Mouse (Mus musculus) heart, embryonic 14.5 days (tissue): ENCODE data around the gene Mdm4. TPM values are rescaled to one million over a fixed set of nuclear protein-coding genes. Genes with fewer than 3 reads are reported as not detected.

Experiments
- ATAC-seq: fragments of 200-750 bp; cut with Nextera tagmentation; 2 replicates; pipeline ENCODE4 v1.8.0; 2017; ENCODE audit warnings: low read depth, moderate TSS enrichment; ENCODE audit not compliant: insufficient number of reproducible peaks, insufficient read depth, low FRiP score
- H3K27ac ChIP-seq, 2 experiments: fragments of 200-500 bp in 1 of 2; fragments of 300-500 bp in 1 of 2; sonication (generic) in 1 of 2; replicated peaks in 1 of 2; 2 replicates each; pipeline ENCODE4 v1.5.1; 2012 to 2014; ENCODE audit warnings: low read depth in 2 of 2, low read length in 2 of 2, control low read depth in 1 of 2, mild to moderate bottlenecking in 1 of 2, mixed read lengths in 1 of 2; ENCODE audit not compliant: control insufficient read depth in 1 of 2, insufficient read depth in 1 of 2
- H3K27me3 ChIP-seq: fragments of 300-500 bp; sonication (generic); 2 replicates; pipeline ENCODE4 v1.6.1; 2014; ENCODE audit warnings: mild to moderate bottlenecking, low read length, control low read depth; ENCODE audit not compliant: control insufficient read depth, insufficient read depth
- H3K36me3 ChIP-seq: fragments of 300-500 bp; sonication (generic); 2 replicates; pipeline ENCODE4 v1.6.1; 2014; ENCODE audit warnings: mild to moderate bottlenecking, control low read depth, low read length, mixed read lengths; ENCODE audit not compliant: control insufficient read depth, insufficient read depth
- H3K4me1 ChIP-seq, 2 experiments: fragments of 200-500 bp in 1 of 2; fragments of 300-500 bp in 1 of 2; sonication (generic) in 1 of 2; 2 replicates each; pipeline ENCODE4 v1.6.1; 2012 to 2014; ENCODE audit warnings: low read length in 2 of 2, control low read depth in 1 of 2, mixed read lengths in 1 of 2; ENCODE audit not compliant: control insufficient read depth in 2 of 2, insufficient read depth in 2 of 2
- H3K4me2 ChIP-seq: fragments of 300-500 bp; sonication (generic); 2 replicates; pipeline ENCODE4 v1.6.1; 2014; ENCODE audit warnings: mild to moderate bottlenecking, low read length
- H3K4me3 ChIP-seq, 2 experiments: fragments of 200-500 bp in 1 of 2; fragments of 300-500 bp in 1 of 2; sonication (generic) in 1 of 2; 2 replicates each; pipeline ENCODE4 v1.5.1; 2012 to 2014; ENCODE audit warnings: low read length in 2 of 2, mild to moderate bottlenecking in 2 of 2, control low read depth in 1 of 2, low read depth in 1 of 2, moderate library complexity in 1 of 2; ENCODE audit not compliant: control insufficient read depth in 1 of 2, insufficient read depth in 1 of 2
- H3K9ac ChIP-seq: fragments of 300-500 bp; sonication (generic); 2 replicates; pipeline ENCODE4 v1.6.1; 2014; ENCODE audit warnings: mild to moderate bottlenecking, low read length
- H3K9me3 ChIP-seq: fragments of 300-500 bp; sonication (generic); 2 replicates; pipeline ENCODE4 v1.6.1; 2016; ENCODE audit warnings: low read length, control low read depth; ENCODE audit not compliant: control insufficient read depth
- WGBS: fragments of 180-500 bp; shearing (Covaris S2); extraction: QIAGEN DNeasy Blood & Tissue Kit; methylation state at CpG from one replicate; pipeline ENCODE4 v1.1.7; 2014; 5-methylcytosine and 5-hydroxymethylcytosine counted together
- polyA plus RNA-seq: library from polyadenylated mRNA; unstranded; fragments of >200 nt; fragmentation: Nextera tagmentation; extraction: Ambion mirVana; gene quantifications from 2 replicates; pipeline ENCODE4 v1.2.1, GENCODE M21; 2014

The Mdm4 gene
- polyA plus RNA-seq, 1 experiment from 2014 or later, result 38.2 TPM

- H3K36me3 ChIP-seq, result no peaks in the 10 kb centered on the region
- peak overlapping the region in 1 of 2 experiments; percentile 28; a peak in 1 of 4 replicates for H3K27ac ChIP-seq
- peaks cover 15 to 44% of the 10 kb centered on the region in 2 experiments; a peak in 3 of 4 replicates for H3K4me1 ChIP-seq
- H3K27me3 ChIP-seq, result no peaks in the 10 kb centered on the region
- no peak for ATAC-seq
- no peaks in the 10 kb centered on the region for H3K9me3 ChIP-seq
- no peak overlapping the region; the same call in 1 of the 2 replicates for H3K9ac ChIP-seq
- H3K4me2 ChIP-seq, result peak overlapping the region; percentile 11
- no peak overlapping the region for H3K4me3 ChIP-seq
- WGBS, result 23% methylated on average over 11 of the region's 11 CpGs
These were observed 19.7 kb upstream of the Mdm4 start for GRCm38 (mm10) chr1:133050001-133050431.

GRCm38 (mm10) chr1:133048690-133049089, 18.3 kb upstream of the Mdm4 start:
- no peaks in the 10 kb centered on the region for H3K36me3 ChIP-seq
- no peak overlapping the region for H3K4me3 ChIP-seq
- H3K9ac ChIP-seq, result peak overlapping the region; percentile 34; the same call in 1 of the 2 replicates
- ATAC-seq, result no peak
- peak overlapping the region; percentile 77 for H3K4me2 ChIP-seq
- no peak overlapping the region for H3K27ac ChIP-seq
- peaks cover 16 to 36% of the 10 kb centered on the region in 2 experiments; a peak in 3 of 4 replicates for H3K4me1 ChIP-seq
- WGBS, result 23% methylated on average over 2 of the region's 2 CpGs
- H3K27me3 ChIP-seq, result no peaks in the 10 kb centered on the region
- no peaks in the 10 kb centered on the region for H3K9me3 ChIP-seq

GRCm38 (mm10) chr1:133047575-133047974, 17.2 kb upstream of the Mdm4 start:
- H3K4me2 ChIP-seq, result peak overlapping the region; percentile 77
- 44% methylated on average over 8 of the region's 8 CpGs for WGBS
- H3K9ac ChIP-seq, result peak overlapping the region; percentile 93
- peak overlapping the region; percentile 74 to 88 for H3K4me3 ChIP-seq
- peak overlapping the region; percentile 46 to 92 for H3K27ac ChIP-seq
- no peaks in the 10 kb centered on the region for H3K36me3 ChIP-seq
- H3K9me3 ChIP-seq, result no peaks in the 10 kb centered on the region
- ATAC-seq, result no peak
- H3K4me1 ChIP-seq, result peaks cover 14 to 31% of the 10 kb centered on the region in 2 experiments; a peak in 3 of 4 replicates
- H3K27me3 ChIP-seq, result no peaks in the 10 kb centered on the region

- WGBS, result under 1% methylated on average over 38 of the region's 40 CpGs
- peak; percentile 31 for ATAC-seq
- Histone ChIP-seq H3K27me3 (no peaks in the 10 kb centered on the region), H3K4me2 (peak overlapping the region; percentile 77), H3K4me1 (peaks cover 11 to 25% of the 10 kb centered on the region in 2 experiments; a peak in 3 of 4 replicates), H3K9ac (peak overlapping the region; percentile 93), H3K27ac (peak overlapping the region; percentile 82 to 92), H3K36me3 (no peaks in the 10 kb centered on the region), H3K4me3 (peak overlapping the region; percentile 74 to 88), H3K9me3 (no peaks in the 10 kb centered on the region)
These were observed 16.1 kb upstream of the Mdm4 start for GRCm38 (mm10) chr1:133046441-133046931.

GRCm38 (mm10) chr1:133045861-133046440, 15.6 kb upstream of the Mdm4 start:
- Histone ChIP-seq H3K9me3 (no peaks in the 10 kb centered on the region), H3K9ac (peak overlapping the region; percentile 93), H3K27ac (peak overlapping the region; percentile 82 to 92), H3K4me1 (peaks cover 11 to 25% of the 10 kb centered on the region in 2 experiments; a peak in 3 of 4 replicates), H3K36me3 (no peaks in the 10 kb centered on the region), H3K4me2 (peak overlapping the region; percentile 77), H3K4me3 (peak overlapping the region; percentile 74 to 88), H3K27me3 (no peaks in the 10 kb centered on the region)
- under 1% methylated on average over 50 of the region's 71 CpGs for WGBS
- peak; percentile 75 for ATAC-seq

- Histone ChIP-seq H3K9ac (peak within 1 kb of the TSS; percentile 93), H3K36me3 (no peaks in the 10 kb centered on the region), H3K4me1 (peaks cover 11 to 23% of the 10 kb centered on the region in 2 experiments; a peak in 3 of 4 replicates), H3K9me3 (no peaks in the 10 kb centered on the region), H3K4me3 (peak within 1 kb of the TSS; percentile 74 to 88), H3K4me2 (peak within 1 kb of the TSS; percentile 77), H3K27me3 (no peaks in the 10 kb centered on the region), H3K27ac (peak within 1 kb of the TSS; percentile 82 to 92)
- 0 out of 2 replicates have a peak, but pooled peaks have one; percentile 5 for ATAC-seq
- 4% methylated on average over 15 of the region's 15 CpGs for WGBS
These were observed 14.9 kb upstream of the Mdm4 start, which contains the start of gene Pik3c2b for GRCm38 (mm10) chr1:133045011-133045860. TSS of gene Pik3c2b (plus strand) at chr1:133045667.

GRCm38 (mm10) chr1:133039505-133039949, 9.2 kb upstream of the Mdm4 start:
- peak; percentile 52; the same call in 1 of the 2 replicates for ATAC-seq
- 18% methylated on average over 4 of the region's 4 CpGs for WGBS

More at GRCm38 (mm10) chr1:133039505-133039949, 9.2 kb upstream of the Mdm4 start:
- no peaks in the 10 kb centered on the region for H3K4me1 ChIP-seq
- H3K4me2 ChIP-seq, result no peak overlapping the region
- H3K36me3 ChIP-seq, result no peaks in the 10 kb centered on the region
- H3K27me3 ChIP-seq, result no peaks in the 10 kb centered on the region
- H3K9ac ChIP-seq, result no peak overlapping the region
- H3K9me3 ChIP-seq, result no peaks in the 10 kb centered on the region
- H3K4me3 ChIP-seq, result no peak overlapping the region
- H3K27ac ChIP-seq, result no peak overlapping the region
